Mouse (Mus musculus) midbrain, postnatal 0 days (tissue): ENCODE results near the gene Ccdc88c. TPM values are rescaled to one million over a fixed set of nuclear protein-coding genes. Genes with fewer than 3 reads are reported as not detected.

Experiments
- ATAC-seq: fragments of 200-750 bp; cut with Nextera tagmentation; 2 replicates; pipeline ENCODE4 v1.8.0; 2017; ENCODE audit warnings: moderate number of reproducible peaks, mild to moderate bottlenecking, moderate TSS enrichment, moderate library complexity; ENCODE audit not compliant: low FRiP score
- DNase-seq: peaks from one replicate; pipeline ENCODE4 v3.0.0-alpha.2; 2015; ENCODE audit warnings: low spot score
- H3K27ac ChIP-seq: fragments of 300-500 bp; sonication (generic); 2 replicates; pipeline ENCODE4 v1.5.1; 2014; ENCODE audit warnings: low read depth, mild to moderate bottlenecking, low read length, mixed read lengths
- H3K27me3 ChIP-seq: fragments of 300-500 bp; sonication (generic); 2 replicates; pipeline ENCODE4 v1.6.1; 2014; ENCODE audit warnings: low read length, control low read depth, mixed read lengths; ENCODE audit not compliant: insufficient read depth
- H3K36me3 ChIP-seq: fragments of 300-500 bp; sonication (generic); 2 replicates; pipeline ENCODE4 v1.6.1; 2014; ENCODE audit warnings: low read length, control low read depth, mixed read lengths; ENCODE audit not compliant: insufficient read depth
- H3K4me1 ChIP-seq: fragments of 300-500 bp; sonication (generic); 2 replicates; pipeline ENCODE4 v1.6.1; 2014; ENCODE audit warnings: mild to moderate bottlenecking, control low read depth, antibody characterized with exemption, low read length, mixed read lengths; ENCODE audit not compliant: insufficient read depth
- H3K4me2 ChIP-seq: fragments of 300-500 bp; sonication (generic); 2 replicates; pipeline ENCODE4 v1.6.1; 2014; ENCODE audit warnings: low read depth, mild to moderate bottlenecking, low read length, mixed read lengths; ENCODE audit not compliant: poor library complexity, severe bottlenecking
- H3K4me3 ChIP-seq: fragments of 300-500 bp; sonication (generic); 2 replicates; pipeline ENCODE4 v1.5.1; 2014; ENCODE audit warnings: low read depth, mild to moderate bottlenecking, low read length, moderate library complexity
- H3K9ac ChIP-seq: fragments of 300-500 bp; sonication (generic); replicated peaks from 2 replicates; pipeline ENCODE4 v1.6.1; 2014; ENCODE audit warnings: mild to moderate bottlenecking, low read length, moderate library complexity, mixed read lengths; ENCODE audit not compliant: poor library complexity, severe bottlenecking
- H3K9me3 ChIP-seq: fragments of 300-500 bp; sonication (generic); 2 replicates; pipeline ENCODE4 v1.6.1; 2016; ENCODE audit warnings: low read length, control low read depth
- CTCF ChIP-seq: IDR thresholded peaks from 2 replicates; pipeline ENCODE4 v1.5.1; 2016; ENCODE audit warnings: antibody characterized with exemption, mild to moderate bottlenecking
- WGBS: fragments of 180-500 bp; shearing (Covaris S2); extraction: QIAGEN DNeasy Blood & Tissue Kit; methylation state at CpG from one replicate; pipeline ENCODE4 v1.1.7; 2014; 5-methylcytosine and 5-hydroxymethylcytosine counted together
- polyA plus RNA-seq: library from polyadenylated mRNA; unstranded; fragments of >200 nt; fragmentation: Nextera tagmentation; extraction: Ambion mirVana; gene quantifications from 2 replicates; pipeline ENCODE4 v1.2.1, GENCODE M21; 2015
- total RNA-seq: library from RNA; depleted of rRNA; stranded (reverse); fragments of >200 nt; gene quantifications from 2 replicates; pipeline ENCODE4 v1.2.3, GENCODE M21; 2014

Ccdc88c gene
- total and polyA plus RNA-seq, 2 experiments from 2014 or later, result 12.6 to 24.8 TPM

DNA sequence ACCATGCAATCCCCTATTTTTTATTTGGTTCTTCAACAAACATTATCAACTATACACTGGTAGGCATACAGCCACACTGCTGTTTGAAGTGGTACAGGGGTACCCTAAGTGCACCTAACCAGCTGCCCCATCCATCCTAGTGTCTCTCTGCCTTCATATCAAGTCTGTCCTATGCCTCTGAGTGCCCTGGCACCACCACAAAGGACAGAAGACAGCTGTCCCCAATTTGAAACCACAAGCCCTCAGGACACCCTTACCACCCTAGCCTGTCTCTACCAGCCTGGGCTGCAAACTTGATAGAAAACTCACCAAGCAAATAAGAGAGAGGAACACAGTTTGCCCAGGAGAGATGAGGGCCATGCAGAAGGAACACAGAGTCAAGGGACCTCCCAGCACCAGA is 51.3 kb downstream of the Ccdc88c start:
- TF ChIP-seq CTCF, result no peak
- Histone ChIP-seq H3K27me3 (no peaks in the 10 kb centered on the region), H3K27ac (no peak overlapping the region), H3K4me2 (no peak overlapping the region), H3K36me3 (no peaks in the 10 kb centered on the region), H3K9ac (no peak overlapping the region), H3K4me1 (no peaks in the 10 kb centered on the region; the same call in 1 of the 2 replicates), H3K4me3 (no peak overlapping the region), H3K9me3 (no peaks in the 10 kb centered on the region)
- ATAC-seq (no peak), DNase-seq (no peak)

DNA sequence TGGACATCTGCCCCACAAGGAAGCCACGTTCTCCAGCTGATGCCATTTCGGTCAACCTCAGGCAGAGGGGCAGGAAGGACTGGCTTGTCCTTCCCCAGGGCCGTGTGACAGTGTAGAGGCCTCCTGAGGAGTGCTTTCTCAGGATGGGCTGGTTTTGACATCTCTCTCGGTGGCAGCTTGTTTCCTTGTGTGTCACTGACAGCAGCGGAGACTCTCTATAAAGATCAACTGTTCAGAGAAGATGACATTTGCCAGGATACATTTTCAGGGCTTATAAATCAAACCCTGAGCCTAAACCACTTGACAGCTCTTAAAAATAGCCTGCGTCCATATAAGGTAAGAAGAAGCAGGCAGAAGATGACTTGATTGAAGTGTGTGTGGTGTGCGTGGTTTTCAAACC is 59.0 kb downstream of the Ccdc88c start:
- no peak for DNase-seq
- WGBS, result 76% methylated on average over 7 of the region's 7 CpGs
- Histone ChIP-seq H3K27me3 (no peaks in the 10 kb centered on the region), H3K27ac (no peak overlapping the region), H3K9me3 (no peaks in the 10 kb centered on the region), H3K9ac (no peak overlapping the region), H3K4me3 (no peak overlapping the region), H3K4me1 (no peaks in the 10 kb centered on the region), H3K4me2 (no peak overlapping the region), H3K36me3 (peaks cover 10% of the 10 kb centered on the region)
- ATAC-seq, result no peak
- TF ChIP-seq CTCF, result no peak

GRCm38 (mm10) chr12:100967383-100967782 is 61.5 kb downstream of the Ccdc88c start:
- DNase-seq (no peak), ATAC-seq (no peak)
- Histone ChIP-seq H3K27ac (no peak overlapping the region), H3K9me3 (no peaks in the 10 kb centered on the region), H3K27me3 (no peaks in the 10 kb centered on the region), H3K4me3 (no peak overlapping the region), H3K4me2 (no peak overlapping the region), H3K4me1 (no peaks in the 10 kb centered on the region), H3K9ac (no peak overlapping the region), H3K36me3 (peaks cover 12% of the 10 kb centered on the region)
- WGBS, result 95% methylated on average over 12 of the region's 12 CpGs
- TF ChIP-seq CTCF, result no peak

- H3K27ac ChIP-seq, result no peak overlapping the region
- ATAC-seq (no peak), DNase-seq (no peak)
- 87% methylated on average over 9 of the region's 9 CpGs for WGBS
- no peaks in the 10 kb centered on the region for H3K4me1 ChIP-seq
- peaks cover 13% of the 10 kb centered on the region for H3K36me3 ChIP-seq
- H3K4me2 ChIP-seq, result no peak overlapping the region
- no peak overlapping the region for H3K4me3 ChIP-seq
- no peaks in the 10 kb centered on the region for H3K9me3 ChIP-seq
- TF ChIP-seq CTCF, result no peak
- no peak overlapping the region for H3K9ac ChIP-seq
- H3K27me3 ChIP-seq, result no peaks in the 10 kb centered on the region
Measured at GRCm38 (mm10) chr12:100966253-100966652, 62.6 kb downstream of the Ccdc88c start.

DNA sequence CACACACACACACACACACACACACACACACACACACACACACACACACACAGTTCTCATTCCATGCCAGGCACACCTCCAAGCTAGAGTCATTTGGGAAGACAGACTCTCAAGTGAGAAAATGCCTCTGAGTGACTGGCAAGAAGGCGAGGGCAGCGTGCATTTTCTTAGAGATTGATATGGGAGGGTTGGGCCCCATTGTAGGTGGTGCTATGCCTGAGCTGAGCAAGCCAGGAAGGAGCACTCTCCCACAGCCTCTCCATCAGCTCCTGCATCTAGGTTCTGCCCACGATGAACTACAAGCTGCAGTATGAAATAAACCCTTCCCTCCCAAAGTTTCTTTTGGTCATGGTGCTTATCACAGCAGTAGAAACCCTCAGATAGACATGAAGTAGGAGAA is 63.6 kb downstream of the Ccdc88c start:
- no peak for TF ChIP-seq CTCF
- H3K9me3 ChIP-seq, result no peaks in the 10 kb centered on the region
- DNase-seq, result no peak
- no peaks in the 10 kb centered on the region for H3K4me1 ChIP-seq
- ATAC-seq, result no peak
- no peak overlapping the region for H3K4me2 ChIP-seq
- H3K36me3 ChIP-seq, result peaks cover 13% of the 10 kb centered on the region
- no peak overlapping the region for H3K27ac ChIP-seq
- H3K9ac ChIP-seq, result no peak overlapping the region
- no peak overlapping the region for H3K4me3 ChIP-seq
- 96% methylated on average over 3 of the region's 3 CpGs for WGBS
- H3K27me3 ChIP-seq, result no peaks in the 10 kb centered on the region

DNA sequence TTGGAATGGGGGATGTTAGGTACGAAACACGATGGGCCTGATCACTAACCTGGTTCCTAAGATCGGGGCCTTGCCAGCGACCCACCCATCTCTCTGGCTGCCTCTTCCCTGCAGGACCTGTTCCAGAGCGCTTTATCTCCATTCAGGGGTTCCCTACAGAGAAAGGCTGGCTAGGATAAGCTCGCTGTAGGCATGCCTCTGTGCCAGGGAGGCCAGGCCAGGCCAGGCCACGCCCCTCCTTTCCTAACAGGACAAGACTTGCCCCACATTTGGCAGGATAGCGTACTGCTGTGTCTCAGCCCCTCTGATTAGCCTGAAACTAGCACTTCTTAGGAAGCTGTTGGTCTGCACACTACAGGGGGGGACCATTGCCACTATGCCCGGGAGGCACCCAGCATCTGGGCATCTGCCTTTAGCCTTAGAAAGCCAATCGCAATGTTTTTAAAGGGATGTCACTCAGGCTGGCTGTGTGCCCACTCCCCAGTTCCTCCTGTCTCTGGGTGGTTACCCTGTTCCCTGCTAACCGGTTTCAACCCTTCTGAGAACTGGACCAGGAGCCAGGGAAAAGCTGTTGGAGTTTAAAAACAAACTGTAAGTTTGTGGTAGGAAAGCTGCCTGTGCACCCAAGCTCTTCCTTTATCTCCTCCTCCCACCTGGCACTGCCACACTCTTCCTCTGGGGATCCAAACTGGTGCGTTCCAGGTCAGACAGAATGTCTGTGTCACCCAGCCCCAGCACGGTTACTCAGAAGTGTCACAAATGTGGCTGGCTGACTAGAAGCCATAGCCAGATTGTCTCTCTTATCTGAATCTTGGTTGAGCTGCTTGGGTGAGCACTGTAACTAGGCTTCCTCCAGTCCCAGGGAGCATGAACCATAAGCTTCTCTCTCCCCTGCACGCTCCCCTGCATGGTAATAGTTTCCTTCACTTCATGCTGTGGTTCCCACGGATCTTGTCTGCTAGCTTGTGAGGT is 69.9 kb downstream of the Ccdc88c start:
- no peak overlapping the region for H3K4me3 ChIP-seq
- 57% methylated on average over 15 of the region's 15 CpGs for WGBS

More for the DNA sequence above, 69.9 kb downstream of the Ccdc88c start:
- Histone ChIP-seq H3K4me2 (no peak overlapping the region), H3K9me3 (no peaks in the 10 kb centered on the region), H3K36me3 (peaks cover 3% of the 10 kb centered on the region; the same call in 1 of the 2 replicates), H3K4me1 (0 out of 2 replicates have a peak, but pooled peaks cover 3% of the 10 kb centered on the region), H3K27me3 (no peaks in the 10 kb centered on the region), H3K9ac (0 out of 2 replicates have a peak overlapping the region, but pooled peaks have one; percentile 4), H3K27ac (no peak overlapping the region; the same call in 1 of the 2 replicates)
- no peak for TF ChIP-seq CTCF
- ATAC-seq, result peak; percentile 35; the same call in 1 of the 2 replicates
- DNase-seq, result peak; percentile 61
